Mouse (Mus musculus): ENCODE measurements around the gene Snx20.

DNA sequence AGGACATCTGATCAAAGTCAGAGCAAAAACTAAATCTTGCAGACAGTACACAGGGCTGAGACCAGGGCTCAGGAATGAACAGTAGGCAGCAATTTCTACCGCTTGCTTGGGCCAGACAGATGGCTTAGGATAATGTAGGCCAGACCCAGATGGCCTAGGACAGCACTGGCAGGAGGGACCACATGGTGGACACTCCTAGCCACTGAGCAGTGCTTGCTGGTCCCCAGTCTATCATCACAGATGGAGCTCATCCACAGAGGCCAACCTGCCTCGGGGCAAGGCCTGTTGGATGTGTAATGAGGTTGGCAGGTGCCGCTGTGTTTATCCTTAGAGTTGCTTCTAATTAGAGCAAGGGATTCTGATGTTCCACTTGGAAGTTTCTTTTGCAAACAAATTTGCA, 12.6 kb downstream of the Snx20 start:
- no peak for TF ChIP-seq CTCF (conservative IDR thresholded peaks at IDR 0.05 in 1 of 2, IDR thresholded peaks at IDR 0.05 in 1 of 2; ENCODE audit: low read depth in 2 of 2, low read length in 2 of 2)
- TF ChIP-seq EP300 (IDR thresholded peaks at IDR 0.05; ENCODE audit: low read length) = no peak
- no peak for TF ChIP-seq PAX5 (IDR thresholded peaks at IDR 0.05; ENCODE audit: low read length)
